ENCODE assay signal across 20 mouse cellular contexts in genomic region chr13:92150551-92150950, GRCm38 (mm10). TPM values are rescaled to one million over a fixed set of nuclear protein-coding genes. Genes with fewer than 3 reads are reported as not detected.
DNase-seq lines count a peak whose midpoint lies in the region; ATAC-seq and TF ChIP-seq lines count a peak whose summit lies in the region.
"Had no signal": no experiment of that assay in that cellular context is flagged by ENCODE, and none has a peak within 500 bp of the region (broad histone marks: within the 10 kb centered on the region; RNA-seq: fewer than 3 reads in every experiment).

No protein-coding gene starts in this region.

- WGBS in hindbrain, postnatal 0 days: 59% methylated on average over 3 of the region's 3 CpGs
- 83% methylated on average over 3 of the region's 3 CpGs for WGBS in hindbrain, embryonic 13.5 days
- 82% methylated on average over 3 of the region's 3 CpGs for WGBS in embryonic facial prominence, embryonic 10.5 days
- WGBS in intestine, embryonic 16.5 days: 64% methylated on average over 3 of the region's 3 CpGs

- peak; percentile 5 for DNase-seq in gastrocnemius, postnatal 25 days
- DNase-seq in gastrocnemius, postnatal 14 days: no peak
- DNase-seq in hindbrain, postnatal 0 days (ENCODE audit: low spot score): no peak
- DNase-seq in 3T3-L1 (ENCODE audit: low read depth, low spot score): peak; percentile 90
- DNase-seq in ZHBTc4 (ENCODE audit: low read depth, low spot score): peak; percentile 11
- no peak for DNase-seq in embryonic facial prominence, embryonic 10.5 days (ENCODE audit: low spot score)
- DNase-seq: adrenal gland, postnatal 10 days; cerebellum, adult 8-10 months; kidney, postnatal 25 days; liver, postnatal 0 days; lung, postnatal 36 days; spleen, adult 18-20 months had no signal

- 0 out of 2 replicates have a peak, but pooled peaks have one; percentile 61 for ATAC-seq in hindbrain, postnatal 0 days
- ATAC-seq in hindbrain, embryonic 13.5 days (ENCODE audit: low FRiP score): no peak
- ATAC-seq in intestine, embryonic 16.5 days: no peak
- ATAC-seq: CD4-positive, CD25-positive, alpha-beta regulatory T cell, adult 4 months; intestine, embryonic 15.5 days; liver, postnatal 0 days had no signal

- TF ChIP-seq CTCF in hindbrain, postnatal 0 days (IDR thresholded peaks at IDR 0.05; ENCODE audit: low read depth): no peak

- H3K9me3 ChIP-seq in hindbrain, postnatal 0 days (ENCODE audit: low read length): peaks cover 2% of the 10 kb centered on the region; the same call in 1 of the 2 replicates
- H3K9me3 ChIP-seq in hindbrain, embryonic 13.5 days: peaks cover 8% of the 10 kb centered on the region; the same call in 1 of the 2 replicates
- peaks cover 6% of the 10 kb centered on the region; the same call in 1 of the 2 replicates for H3K9me3 ChIP-seq in embryonic facial prominence, embryonic 10.5 days
- H3K9me3 ChIP-seq in intestine, embryonic 16.5 days (ENCODE audit: control insufficient read depth, low read length): peaks cover 8% of the 10 kb centered on the region; the same call in 1 of the 2 replicates
- H3K9me3 ChIP-seq: embryonic facial prominence, embryonic 15.5 days; intestine, embryonic 15.5 days; limb, embryonic 15.5 days; stomach, embryonic 15.5 days had no signal

- no peaks in the 10 kb centered on the region for H3K36me3 ChIP-seq in hindbrain, postnatal 0 days (ENCODE audit: insufficient read depth, low read length)
- no peaks in the 10 kb centered on the region for H3K36me3 ChIP-seq in hindbrain, embryonic 13.5 days
- no peaks in the 10 kb centered on the region for H3K36me3 ChIP-seq in embryonic facial prominence, embryonic 10.5 days (replicated peaks)
- no peaks in the 10 kb centered on the region for H3K36me3 ChIP-seq in intestine, embryonic 16.5 days (ENCODE audit: control insufficient read depth, insufficient read depth, low read length)
- H3K36me3 ChIP-seq: embryonic facial prominence, embryonic 15.5 days; G1E; intestine, embryonic 15.5 days; limb, embryonic 15.5 days; stomach, embryonic 15.5 days had no signal

- H3K4me1 ChIP-seq in hindbrain, postnatal 0 days (ENCODE audit: insufficient read depth, low read length): no peaks in the 10 kb centered on the region
- H3K4me1 ChIP-seq in hindbrain, embryonic 13.5 days (replicated peaks): no peaks in the 10 kb centered on the region
- no peaks in the 10 kb centered on the region for H3K4me1 ChIP-seq in embryonic facial prominence, embryonic 10.5 days
- H3K4me1 ChIP-seq in intestine, embryonic 16.5 days (ENCODE audit: control insufficient read depth, insufficient read depth, low read length): no peaks in the 10 kb centered on the region
- H3K4me1 ChIP-seq: embryonic facial prominence, embryonic 15.5 days; intestine, embryonic 15.5 days; limb, embryonic 15.5 days; stomach, embryonic 15.5 days had no signal

- no peak overlapping the region for H3K4me3 ChIP-seq in hindbrain, postnatal 0 days (ENCODE audit: low read length)
- no peak overlapping the region for H3K4me3 ChIP-seq in hindbrain, embryonic 13.5 days
- no peak overlapping the region for H3K4me3 ChIP-seq in embryonic facial prominence, embryonic 10.5 days
- H3K4me3 ChIP-seq in intestine, embryonic 16.5 days (ENCODE audit: low read length): no peak overlapping the region
- H3K4me3 ChIP-seq: embryonic facial prominence, embryonic 15.5 days; intestine, embryonic 15.5 days; limb, embryonic 15.5 days; stomach, embryonic 15.5 days had no signal

- intact Hi-C loops in gastrocnemius, postnatal 14 days (cut with DNase I; ENCODE audit: low total_unique reads): no loop called here

- H3K4me2 ChIP-seq in hindbrain, postnatal 0 days (ENCODE audit: low read depth, low read length): no peak overlapping the region
- H3K4me2 ChIP-seq in hindbrain, embryonic 13.5 days: no peak overlapping the region
- no peak overlapping the region for H3K4me2 ChIP-seq in intestine, embryonic 16.5 days (ENCODE audit: low read depth, low read length)
- H3K4me2 ChIP-seq: embryonic facial prominence, embryonic 15.5 days; intestine, embryonic 15.5 days; limb, embryonic 15.5 days; stomach, embryonic 15.5 days had no signal

- no peak overlapping the region for H3K27ac ChIP-seq in hindbrain, postnatal 0 days
- H3K27ac ChIP-seq in hindbrain, embryonic 13.5 days: no peak overlapping the region
- no peak overlapping the region for H3K27ac ChIP-seq in embryonic facial prominence, embryonic 10.5 days (replicated peaks)
- H3K27ac ChIP-seq in intestine, embryonic 16.5 days (ENCODE audit: low read length): no peak overlapping the region
- H3K27ac ChIP-seq: embryonic facial prominence, embryonic 15.5 days; intestine, embryonic 15.5 days; limb, embryonic 15.5 days; stomach, embryonic 15.5 days had no signal

- H3K27me3 ChIP-seq in hindbrain, postnatal 0 days (ENCODE audit: insufficient read depth, low read length): no peaks in the 10 kb centered on the region
- no peaks in the 10 kb centered on the region for H3K27me3 ChIP-seq in hindbrain, embryonic 13.5 days
- no peaks in the 10 kb centered on the region for H3K27me3 ChIP-seq in embryonic facial prominence, embryonic 10.5 days (replicated peaks; ENCODE audit: low read depth, poor library complexity, severe bottlenecking)
- H3K27me3 ChIP-seq in intestine, embryonic 16.5 days (replicated peaks; ENCODE audit: control insufficient read depth, insufficient read depth, low read length): no peaks in the 10 kb centered on the region
- H3K27me3 ChIP-seq: embryonic facial prominence, embryonic 15.5 days; intestine, embryonic 15.5 days; limb, embryonic 15.5 days; stomach, embryonic 15.5 days had no signal

- H3K9ac ChIP-seq in hindbrain, postnatal 0 days (replicated peaks; ENCODE audit: low read length): no peak overlapping the region
- no peak overlapping the region for H3K9ac ChIP-seq in hindbrain, embryonic 13.5 days
- H3K9ac ChIP-seq in intestine, embryonic 16.5 days (ENCODE audit: low read depth, low read length): no peak overlapping the region
- H3K9ac ChIP-seq: embryonic facial prominence, embryonic 15.5 days; intestine, embryonic 15.5 days; limb, embryonic 15.5 days; liver, postnatal 0 days; stomach, embryonic 15.5 days had no signal

RNA-seq across cellular contexts. Expression of gene Rasgrf2, which starts 19.1 kb away (rescaled TPM):
- total RNA-seq in gastrocnemius, postnatal 25 days (2021): 1 to 10 TPM; 3.3 to 4.8 TPM
- total RNA-seq in gastrocnemius, postnatal 14 days (2021): 1 to 10 TPM; 1.6 to 1.9 TPM
- 61.2 and 99.6 TPM in 2 replicates for total RNA-seq in hindbrain, postnatal 0 days (2014; rRNA removed)
- 11.0 and 12.9 TPM in 2 replicates for polyA plus RNA-seq in hindbrain, postnatal 0 days (2015; fragmentation: Nextera tagmentation; extraction: Ambion mirVana)
- 2.4 and 2.5 TPM in 2 replicates for polyA plus RNA-seq in hindbrain, embryonic 13.5 days (2015; fragmentation: Nextera tagmentation; extraction: Ambion mirVana)
- 0.04 TPM in 1 of 2 replicates, not detected in the other for polyA plus RNA-seq in embryonic facial prominence, embryonic 10.5 days (2016; fragmentation: Nextera tagmentation; extraction: Ambion mirVana)
- 3.2 and 4.1 TPM in 2 replicates for polyA plus RNA-seq in intestine, embryonic 16.5 days (2015; fragmentation: Nextera tagmentation; extraction: Ambion mirVana)
- polyA plus RNA-seq: G1E had no signal

Comparison
In these comparisons a context has a peak if more than half of its experiments do, and no peak if none do; other contexts are left out.
1. DNase-seq: peak in gastrocnemius, postnatal 25 days (single experiment), 3T3-L1 (single experiment) and ZHBTc4 (single experiment); none in gastrocnemius, postnatal 14 days (single experiment), hindbrain, postnatal 0 days (single experiment) and embryonic facial prominence, embryonic 10.5 days (single experiment).